Mouse (Mus musculus): ENCODE measurements around the gene Gm10721. TPM values are rescaled to one million over a fixed set of nuclear protein-coding genes. Genes with fewer than 3 reads are reported as not detected.
A peak's percentile ranks its signal among the peaks of the same experiment; 100 is the strongest.
"Not testable (repeated sequence)": the region's sequence is repeated elsewhere in the genome, so short reads cannot be mapped to it uniquely, and the experiment has no call there.

Gene Gm10721
- polyA plus RNA-seq, 1 experiment from 2014 or later: not detected

DNA sequence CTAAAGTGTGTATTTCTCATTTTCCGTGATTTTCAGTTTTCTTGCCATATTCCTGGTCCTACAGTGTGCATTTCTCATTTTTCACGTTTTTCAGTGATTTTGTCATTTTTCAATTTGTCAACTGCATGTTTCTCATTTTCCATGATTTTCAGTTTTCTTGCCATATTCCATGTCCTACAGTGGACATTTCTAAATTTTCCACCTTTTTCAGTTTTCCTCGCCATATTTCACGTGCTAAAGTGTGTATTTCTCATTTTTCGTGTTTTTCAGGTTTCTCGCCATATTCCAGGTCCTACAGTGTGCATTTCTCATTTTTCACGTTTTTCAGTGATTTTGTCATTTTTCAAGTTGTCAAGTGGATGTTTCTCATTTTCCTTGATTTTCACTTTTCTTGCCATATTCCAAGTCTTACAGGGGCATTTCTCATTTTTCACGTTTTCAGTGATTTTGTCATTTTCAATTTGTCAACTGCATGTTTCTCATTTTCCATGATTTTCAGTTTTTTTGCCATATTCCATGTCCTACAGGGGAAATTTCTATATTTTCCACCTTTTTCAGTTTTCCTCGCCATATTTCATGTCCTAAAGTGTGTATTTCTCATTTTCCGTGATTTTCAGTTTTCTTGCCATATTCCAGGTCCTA, 17.9 kb downstream of the Gm10721 start:
- not testable (repeated sequence) for ATAC-seq (ENCODE audit: insufficient number of reproducible peaks, low FRiP score, low TSS enrichment, low read depth); H3K9ac ChIP-seq (ENCODE audit: low read length); H3K27me3 ChIP-seq (ENCODE audit: control insufficient read depth, insufficient read depth, low read length); H3K4me1 ChIP-seq (ENCODE audit: control insufficient read depth, insufficient read depth, low read length); H3K4me2 ChIP-seq (ENCODE audit: low read depth, severe bottlenecking); H3K27ac ChIP-seq (replicated peaks; ENCODE audit: low read depth, low read length); H3K4me3 ChIP-seq (ENCODE audit: low read depth, low read length); H3K9me3 ChIP-seq (ENCODE audit: control insufficient read depth, low read length); H3K36me3 ChIP-seq (ENCODE audit: control insufficient read depth, insufficient read depth, low read length)
- DNase-seq (ENCODE audit: low spot score): peak; percentile 83
- WGBS: 69% methylated on average over 2 of the region's 10 CpGs

DNA sequence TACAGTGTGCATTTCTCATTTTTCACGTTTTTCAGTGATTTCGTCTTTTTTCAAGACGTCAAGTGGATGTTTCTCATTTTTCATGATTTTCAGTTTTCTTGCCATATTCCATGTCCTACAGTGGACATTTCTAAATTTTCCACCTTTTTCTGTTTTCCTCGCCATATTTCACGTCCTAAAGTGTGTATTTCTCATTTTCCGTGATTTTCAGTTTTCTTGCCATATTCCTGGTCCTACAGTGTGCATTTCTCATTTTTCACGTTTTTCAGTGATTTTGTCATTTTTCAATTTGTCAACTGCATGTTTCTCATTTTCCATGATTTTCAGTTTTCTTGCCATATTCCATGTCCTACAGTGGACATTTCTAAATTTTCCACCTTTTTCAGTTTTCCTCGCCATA, 21.4 kb downstream of the Gm10721 start, which contains the start of gene Gm17535:
Gm17535 (plus strand) TSS at position 301 of the 400 bp plus-strand sequence.
- not testable (repeated sequence) for H3K9me3 ChIP-seq (ENCODE audit: control insufficient read depth, low read length); H3K4me2 ChIP-seq (ENCODE audit: low read depth, severe bottlenecking); H3K4me1 ChIP-seq (ENCODE audit: control insufficient read depth, insufficient read depth, low read length); H3K4me3 ChIP-seq (ENCODE audit: low read depth, low read length); H3K9ac ChIP-seq (ENCODE audit: low read length); H3K36me3 ChIP-seq (ENCODE audit: control insufficient read depth, insufficient read depth, low read length); H3K27ac ChIP-seq (replicated peaks; ENCODE audit: low read depth, low read length); H3K27me3 ChIP-seq (ENCODE audit: control insufficient read depth, insufficient read depth, low read length); ATAC-seq (ENCODE audit: insufficient number of reproducible peaks, low FRiP score, low TSS enrichment, low read depth); DNase-seq (ENCODE audit: low spot score)
- no CpG with 5 or more reads among the region's 8 CpGs for WGBS

DNA sequence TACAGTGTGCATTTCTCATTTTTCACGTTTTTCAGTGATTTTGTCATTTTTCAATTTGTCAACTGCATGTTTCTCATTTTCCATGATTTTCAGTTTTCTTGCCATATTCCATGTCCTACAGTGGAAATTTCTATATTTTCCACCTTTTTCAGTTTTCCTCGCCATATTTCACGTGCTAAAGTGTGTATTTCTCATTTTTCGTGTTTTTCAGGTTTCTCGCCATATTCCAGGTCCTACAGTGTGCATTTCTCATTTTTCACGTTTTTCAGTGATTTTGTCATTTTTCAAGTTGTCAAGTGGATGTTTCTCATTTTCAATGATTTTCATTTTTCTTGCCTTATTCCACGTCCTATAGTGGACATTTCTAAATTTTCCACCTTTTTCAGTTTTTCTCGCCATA, 23.6 kb downstream of the Gm10721 start, which contains the start of gene Gm10715:
Gm10715 (plus strand) TSS at position 301 of the 400 bp plus-strand sequence.
- not testable (repeated sequence) for DNase-seq (ENCODE audit: low spot score); ATAC-seq (ENCODE audit: insufficient number of reproducible peaks, low FRiP score, low TSS enrichment, low read depth); H3K9ac ChIP-seq (ENCODE audit: low read length); H3K9me3 ChIP-seq (ENCODE audit: control insufficient read depth, low read length); H3K27ac ChIP-seq (replicated peaks; ENCODE audit: low read depth, low read length); H3K27me3 ChIP-seq (ENCODE audit: control insufficient read depth, insufficient read depth, low read length); H3K4me2 ChIP-seq (ENCODE audit: low read depth, severe bottlenecking); H3K4me3 ChIP-seq (ENCODE audit: low read depth, low read length); H3K4me1 ChIP-seq (ENCODE audit: control insufficient read depth, insufficient read depth, low read length); H3K36me3 ChIP-seq (ENCODE audit: control insufficient read depth, insufficient read depth, low read length)
- WGBS: 76% methylated on average over 6 of the region's 8 CpGs

DNA sequence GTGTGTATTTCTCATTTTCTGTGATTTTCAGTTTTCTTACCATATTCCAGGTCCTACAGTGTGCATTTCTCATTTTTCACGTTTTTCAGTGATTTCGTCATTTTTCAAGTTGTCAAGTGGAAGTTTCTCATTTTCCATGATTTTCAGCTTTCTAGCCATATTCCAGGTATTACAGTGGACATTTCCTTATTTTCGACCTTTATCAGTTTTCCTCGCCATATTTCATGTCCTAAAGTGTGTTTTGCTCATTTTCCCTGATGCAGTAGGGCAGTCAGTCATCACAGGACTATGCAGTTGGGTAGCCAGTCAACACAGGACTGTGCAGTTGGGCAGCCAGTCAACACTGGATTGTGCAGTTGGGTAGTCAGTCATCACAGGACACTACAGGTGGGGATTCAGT, 25.2 kb downstream of the Gm10721 start:
- not testable (repeated sequence) for H3K4me2 ChIP-seq (ENCODE audit: low read depth, severe bottlenecking); H3K4me3 ChIP-seq (ENCODE audit: low read depth, low read length); H3K4me1 ChIP-seq (ENCODE audit: control insufficient read depth, insufficient read depth, low read length); H3K27ac ChIP-seq (replicated peaks; ENCODE audit: low read depth, low read length); DNase-seq (ENCODE audit: low spot score); ATAC-seq (ENCODE audit: insufficient number of reproducible peaks, low FRiP score, low TSS enrichment, low read depth); H3K9me3 ChIP-seq (ENCODE audit: control insufficient read depth, low read length); H3K9ac ChIP-seq (ENCODE audit: low read length); H3K27me3 ChIP-seq (ENCODE audit: control insufficient read depth, insufficient read depth, low read length); H3K36me3 ChIP-seq (ENCODE audit: control insufficient read depth, insufficient read depth, low read length)
- 68% methylated on average over 4 of the region's 4 CpGs for WGBS

Small RNA genes lying within 50 kb of the gene (microRNA-seq; reads per million reads assigned to microRNA genes)
- gene Mir101c: not detected

Other genes with a start within 250 kb of the Gm10721 start
- not detected in 2 replicates for gene Gm10722, start 12.2 kb upstream of the Gm10721 start, polyA plus RNA-seq (2014; fragmentation: Nextera tagmentation; extraction: Ambion mirVana)
- not detected in 2 replicates for gene Gm11168, start 9.8 kb upstream of the Gm10721 start, polyA plus RNA-seq (2014; fragmentation: Nextera tagmentation; extraction: Ambion mirVana)
- gene Gm10720, start 2.5 kb downstream of the Gm10721 start, polyA plus RNA-seq (2014; fragmentation: Nextera tagmentation; extraction: Ambion mirVana): not detected in 2 replicates
- not detected in 2 replicates for gene Gm10719, start 4.3 kb downstream of the Gm10721 start, polyA plus RNA-seq (2014; fragmentation: Nextera tagmentation; extraction: Ambion mirVana)
- gene Gm10718, start 10.4 kb downstream of the Gm10721 start, polyA plus RNA-seq (2014; fragmentation: Nextera tagmentation; extraction: Ambion mirVana): not detected in 2 replicates
- not detected in 2 replicates for gene Gm10717, start 12.3 kb downstream of the Gm10721 start, polyA plus RNA-seq (2014; fragmentation: Nextera tagmentation; extraction: Ambion mirVana)
- gene Gm17535, start 21.5 kb downstream of the Gm10721 start, polyA plus RNA-seq (2014; fragmentation: Nextera tagmentation; extraction: Ambion mirVana): not detected in 2 replicates
- gene Gm10715, start 23.7 kb downstream of the Gm10721 start, polyA plus RNA-seq (2014; fragmentation: Nextera tagmentation; extraction: Ambion mirVana): not detected in 2 replicates